ENCODE assay signal across 17 mouse cellular contexts in genomic region chr7:80788002-80788401, GRCm38 (mm10). TPM values are rescaled to one million over a fixed set of nuclear protein-coding genes. Genes with fewer than 3 reads are reported as not detected.
DNase-seq lines count a peak whose midpoint lies in the region; ATAC-seq and TF ChIP-seq lines count a peak whose summit lies in the region.
"Had no signal": no experiment of that assay in that cellular context is flagged by ENCODE, and none has a peak within 500 bp of the region (broad histone marks: within the 10 kb centered on the region; RNA-seq: fewer than 3 reads in every experiment).

No protein-coding gene starts in this region.

- ATAC-seq in heart, embryonic 14.5 days (ENCODE audit: insufficient number of reproducible peaks, insufficient read depth, low FRiP score, low read depth): no peak
- no peak for ATAC-seq in heart, embryonic 15.5 days (replicated peaks; ENCODE audit: insufficient number of reproducible peaks, insufficient read depth, low FRiP score, low read depth)
- ATAC-seq: hindbrain, embryonic 16.5 days; intestine, postnatal 0 days had no signal

- no peaks in the 10 kb centered on the region for H3K27me3 ChIP-seq in heart, embryonic 14.5 days (ENCODE audit: control insufficient read depth, insufficient read depth, low read length)
- H3K27me3 ChIP-seq in heart, embryonic 15.5 days: no peaks in the 10 kb centered on the region
- no peaks in the 10 kb centered on the region for H3K27me3 ChIP-seq in myocyte (ENCODE audit: control insufficient read depth, insufficient read depth, insufficient read length)
- H3K27me3 ChIP-seq: stomach, embryonic 15.5 days had no signal

- peaks cover 87% of the 10 kb centered on the region for H3K79me2 ChIP-seq in myocyte (ENCODE audit: control insufficient read depth, insufficient read depth)

- TF ChIP-seq CTCF in gastrocnemius, adult 2 months (IDR thresholded peaks at IDR 0.05): no peak

- H3K4me1 ChIP-seq in heart, embryonic 14.5 days (ENCODE audit: control insufficient read depth in 2 of 2, insufficient read depth in 2 of 2, low read length in 2 of 2): peaks cover 25 to 67% of the 10 kb centered on the region in 2 experiments
- H3K4me1 ChIP-seq in heart, embryonic 15.5 days (replicated peaks): peaks cover 66% of the 10 kb centered on the region

- H3K4me2 ChIP-seq in heart, embryonic 14.5 days (ENCODE audit: low read length): 0 out of 2 replicates have a peak overlapping the region, but pooled peaks have one; percentile 11
- H3K4me2 ChIP-seq in heart, embryonic 15.5 days: no peak overlapping the region
- H3K4me2 ChIP-seq in myocyte (ENCODE audit: low read depth): peak overlapping the region; percentile 94
- H3K4me2 ChIP-seq: liver, embryonic 11.5 days; midbrain, embryonic 11.5 days; stomach, embryonic 15.5 days had no signal

- peak overlapping the region; percentile 65 for H3K27ac ChIP-seq in gastrocnemius, adult 2 months
- H3K27ac ChIP-seq in heart, embryonic 14.5 days (replicated peaks in 1 of 2; ENCODE audit: control insufficient read depth in 1 of 2, insufficient read depth in 1 of 2, low read depth in 2 of 2, low read length in 2 of 2): peak overlapping the region; percentile 23 to 84
- peak overlapping the region; percentile 73 for H3K27ac ChIP-seq in heart, embryonic 15.5 days

- TF ChIP-seq POLR2A in myocyte (IDR thresholded peaks at IDR 0.05; ENCODE audit: insufficient read length, low read depth): no peak

- 27% methylated on average over 7 of the region's 7 CpGs for WGBS in heart, embryonic 14.5 days
- 33% methylated on average over 7 of the region's 7 CpGs for WGBS in heart, embryonic 15.5 days

- no peak overlapping the region for H3K4me3 ChIP-seq in gastrocnemius, adult 2 months
- no peak overlapping the region for H3K4me3 ChIP-seq in heart, embryonic 14.5 days (ENCODE audit: control insufficient read depth in 1 of 2, insufficient read depth in 1 of 2, low read depth in 1 of 2, low read length in 2 of 2)
- no peak overlapping the region for H3K4me3 ChIP-seq in heart, embryonic 15.5 days
- H3K4me3 ChIP-seq in myocyte: no peak overlapping the region
- H3K4me3 ChIP-seq: stomach, embryonic 15.5 days had no signal

- H3K36me3 ChIP-seq in heart, embryonic 14.5 days (ENCODE audit: control insufficient read depth, insufficient read depth, low read length): peaks cover 14% of the 10 kb centered on the region
- H3K36me3 ChIP-seq in heart, embryonic 15.5 days: no peaks in the 10 kb centered on the region
- peaks cover 9% of the 10 kb centered on the region for H3K36me3 ChIP-seq in myocyte (ENCODE audit: control insufficient read depth, insufficient read depth)

- no peak overlapping the region for H3ac ChIP-seq in myocyte (ENCODE audit: control insufficient read depth, insufficient read length)

- H3K9ac ChIP-seq in heart, embryonic 14.5 days (ENCODE audit: low read length): peak overlapping the region; percentile 52
- 0 out of 2 replicates have a peak overlapping the region, but pooled peaks have one; percentile 6 for H3K9ac ChIP-seq in heart, embryonic 15.5 days
- H3K9ac ChIP-seq: stomach, embryonic 15.5 days had no signal

- DNase-seq in gastrocnemius, adult 2 months: no peak
- DNase-seq in gastrocnemius, postnatal 14 days: no peak
- no peak for DNase-seq in heart, postnatal 36 days
- no peak for DNase-seq in frontal cortex, postnatal 14 days (ENCODE audit: low spot score in 2 of 2)
- DNase-seq: B cell, adult 2 months; cerebellum, adult 2 months; kidney, postnatal 10 days; lung, adult 2 months; retina, postnatal 1 day had no signal

- intact Hi-C loops in gastrocnemius, adult 2 months (cut with DNase I): no loop called here
- intact Hi-C loops in gastrocnemius, postnatal 14 days (cut with DNase I; ENCODE audit: low total_unique reads): no loop called here
- intact Hi-C loops in heart, postnatal 36 days (cut with DNase I): loop anchor here (2.0 kb wide), 1 partner anchor 15 kb away; no protein-coding TSS in a partner anchor

- no peaks in the 10 kb centered on the region for H3K9me3 ChIP-seq in heart, embryonic 14.5 days (ENCODE audit: control insufficient read depth, low read length)
- no peaks in the 10 kb centered on the region for H3K9me3 ChIP-seq in heart, embryonic 15.5 days (replicated peaks)
- H3K9me3 ChIP-seq: stomach, embryonic 15.5 days had no signal

TF ChIP-seq in myocyte, 11 proteins besides CTCF, POLR2A, EP300 and RAD21:
- TF ChIP-seq MYOG (IDR thresholded peaks at IDR 0.05; ENCODE audit: control insufficient read depth in 1 of 3, insufficient read depth in 1 of 3, insufficient read length in 2 of 3, low read depth in 2 of 3) (no peak), MAX (IDR thresholded peaks at IDR 0.05; ENCODE audit: low read depth) (no peak), POLR2AphosphoS2 (IDR thresholded peaks at IDR 0.05; ENCODE audit: insufficient read length, low read depth) (no peak), TCF3 (IDR thresholded peaks at IDR 0.05; ENCODE audit: insufficient read length, low read depth) (no peak), E2F4 (IDR thresholded peaks at IDR 0.05; ENCODE audit: insufficient read depth) (no peak), REST (IDR thresholded peaks at IDR 0.05; ENCODE audit: insufficient read depth, insufficient read length) (no peak), TCF12 (IDR thresholded peaks at IDR 0.05; ENCODE audit: insufficient read depth, poor library complexity, severe bottlenecking) (no peak), SRF (IDR thresholded peaks at IDR 0.05; ENCODE audit: control insufficient read depth, insufficient read length, low read depth) (no peak), CEBPB (IDR thresholded peaks at IDR 0.05; ENCODE audit: insufficient read depth, poor library complexity, severe bottlenecking) (no peak), MYOD1 (IDR thresholded peaks at IDR 0.05; ENCODE audit: control insufficient read depth in 1 of 3, insufficient read length in 2 of 3, low read depth in 2 of 3) (no peak), USF1 (IDR thresholded peaks at IDR 0.05; ENCODE audit: low read depth) (no peak)

RNA-seq across cellular contexts. Expression of gene Iqgap1, which starts 37.8 kb away (rescaled TPM):
- 10 to 100 TPM; 14.8 to 16.0 TPM for total RNA-seq in gastrocnemius, adult 2 months (2021)
- 10 to 100 TPM; 28.9 to 36.1 TPM for total RNA-seq in gastrocnemius, postnatal 14 days (2021)
- 39.4 and 40.0 TPM in 2 replicates for polyA plus RNA-seq in heart, embryonic 14.5 days (2014; fragmentation: Nextera tagmentation; extraction: Ambion mirVana)
- 10 to 100 TPM; 40.5 to 43.2 TPM for total RNA-seq in heart, postnatal 36 days (2021)
- 35.6 and 49.4 TPM in 2 replicates for polyA plus RNA-seq in heart, embryonic 15.5 days (2015; fragmentation: Nextera tagmentation; extraction: Ambion mirVana)
- polyA plus RNA-seq in myocyte (2012; fragmentation: generic; extraction: Trizol): 61.7 TPM
